Mouse (Mus musculus) embryonic stem cell, embryonic (primary cell): ENCODE data around the gene Cldn9.

Source experiments
- CTCF ChIA-PET, 4 experiments: fragments of 300-600 bp in 2 of 4; fragments of 350-600 bp in 2 of 4; sonication (Branson Sonifier 250); formaldehyde crosslinking; loops; one replicate each; lab custom pipeline; 2022; ENCODE audit warnings: inconsistent platforms in 2 of 4; lab: Charles Lee
- POLR2A ChIA-PET, 4 experiments: fragments of 300-600 bp in 2 of 4; fragments of 350-600 bp in 2 of 4; sonication (Branson Sonifier 250); formaldehyde crosslinking; loops; one replicate each; lab custom pipeline; 2022; ENCODE audit warnings: antibody characterized with exemption in 4 of 4, inconsistent platforms in 1 of 4; lab: Charles Lee

Gene Cldn9

DNA sequence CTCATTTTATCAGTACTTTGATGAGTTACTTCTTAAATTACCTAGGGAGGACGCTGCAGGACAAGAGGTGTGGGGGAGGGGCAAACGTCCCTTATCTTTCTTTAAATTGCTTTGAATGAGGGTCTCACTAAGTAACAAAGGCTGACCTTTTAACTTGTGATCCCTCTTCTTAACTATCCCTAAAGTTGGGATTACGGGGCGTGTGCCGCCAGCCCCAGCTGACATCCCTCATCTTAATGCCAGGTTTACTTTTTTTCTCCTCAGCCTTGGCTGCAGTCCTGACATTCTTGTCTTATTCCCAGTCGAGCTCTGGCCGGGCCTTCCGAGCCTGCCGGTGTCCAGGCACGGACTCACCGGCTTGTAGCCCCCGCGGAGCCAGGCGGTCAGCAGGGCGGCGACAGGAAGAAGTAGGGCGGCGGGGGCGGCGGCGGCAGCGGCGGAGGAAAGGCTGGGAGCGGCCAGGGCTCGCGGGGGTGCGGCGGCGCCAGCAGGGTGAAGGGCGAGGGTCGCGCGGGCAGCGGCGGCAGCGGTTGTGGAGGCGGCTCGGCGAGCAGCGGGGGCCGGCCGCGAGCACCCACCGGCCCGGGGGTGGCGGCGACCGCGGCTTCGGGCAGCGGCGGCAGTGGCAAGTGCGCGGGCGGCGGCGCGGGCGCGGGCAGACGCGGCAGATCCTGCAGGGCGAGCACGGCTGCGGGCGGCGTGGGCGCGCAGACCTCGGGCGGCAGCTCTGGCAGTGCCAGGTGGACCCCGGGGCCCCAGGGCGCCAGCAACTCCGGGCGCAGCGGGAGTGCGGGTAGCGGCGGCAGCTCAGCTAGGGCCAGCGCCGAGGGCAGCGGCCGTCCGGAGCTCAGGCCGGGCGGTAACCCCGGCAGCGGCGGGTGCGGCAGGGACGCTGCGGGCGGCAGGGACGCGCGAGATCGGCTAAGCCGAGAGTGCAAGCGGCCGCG, 15.6 kb upstream of the Cldn9 start:
- ChIA-PET CTCF (interaction anchor here (0.5 to 3.2 kb wide), 45 partner anchors 11 to 152 kb away, joined by 3 to 25 read pairs (median 5); partner anchors contain the start of genes Cldn9 (in 2 of the 4), 1520401A03Rik (in 1 of the 4), Bicdl2 (in 1 of the 4) and Cldn6 (in 1 of the 4)), POLR2A (interaction anchor here in 3 of 4 experiments (0.6 to 5.9 kb wide), 46 partner anchors 9 to 552 kb away, joined by 3 to 70 read pairs (median 4); partner anchors contain the start of genes Cldn9 (in 3 of the 3), Zscan10 (in 2 of the 3), 1520401A03Rik (in 1 of the 3) and Ccnf (in 1 of the 3))

GRCm38 (mm10) chr17:23695801-23696200, 12.0 kb upstream of the Cldn9 start:
- POLR2A ChIA-PET: interaction anchor here in 3 of 4 experiments (0.7 to 5.9 kb wide), 10 partner anchors 10 to 90 kb away, joined by 3 to 70 read pairs (median 6); partner anchors contain the start of genes Cldn9 (in 2 of the 3), Cldn6 (in 1 of the 3), Paqr4 (in 1 of the 3) and Pkmyt1 (in 1 of the 3)
- CTCF ChIA-PET: interaction anchor here in 2 of 4 experiments (0.5 to 2.2 kb wide), 5 partner anchors 10 to 347 kb away, joined by 3 to 17 read pairs (median 4); no protein-coding TSS in a partner anchor

DNA sequence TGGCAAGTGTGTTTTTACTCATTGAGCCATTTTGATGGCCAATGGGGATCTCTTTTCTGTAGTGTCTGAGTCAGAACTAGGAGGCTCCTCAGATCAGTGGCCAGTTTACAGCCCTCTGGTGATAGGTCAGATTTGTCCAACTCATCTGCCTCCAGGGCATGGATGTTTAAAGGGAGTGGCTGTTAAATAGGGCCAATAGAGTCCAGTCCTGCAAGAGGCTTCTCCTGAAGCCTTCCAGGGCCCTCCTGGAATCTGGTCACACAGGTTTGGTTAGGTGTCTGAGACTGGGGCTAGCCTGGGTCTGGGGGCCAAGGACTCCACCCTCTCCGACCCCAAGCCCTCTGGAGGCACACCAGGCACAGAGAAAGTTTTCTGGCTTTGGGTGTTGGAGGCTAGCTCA, 10.7 kb upstream of the Cldn9 start:
- ChIA-PET POLR2A (interaction anchor here in 2 of 4 experiments (1.2 to 2.4 kb wide), 7 partner anchors 10 to 49 kb away, joined by 3 to 9 read pairs (median 4); partner anchors contain the start of genes Cldn9 (in 2 of the 2) and Pkmyt1 (in 1 of the 2)), CTCF (interaction anchor here in 1 of 4 experiments (1.1 to 1.4 kb wide), 2 partner anchors 11 to 12 kb away, joined by 3 to 7 read pairs; no protein-coding TSS in a partner anchor)

DNA sequence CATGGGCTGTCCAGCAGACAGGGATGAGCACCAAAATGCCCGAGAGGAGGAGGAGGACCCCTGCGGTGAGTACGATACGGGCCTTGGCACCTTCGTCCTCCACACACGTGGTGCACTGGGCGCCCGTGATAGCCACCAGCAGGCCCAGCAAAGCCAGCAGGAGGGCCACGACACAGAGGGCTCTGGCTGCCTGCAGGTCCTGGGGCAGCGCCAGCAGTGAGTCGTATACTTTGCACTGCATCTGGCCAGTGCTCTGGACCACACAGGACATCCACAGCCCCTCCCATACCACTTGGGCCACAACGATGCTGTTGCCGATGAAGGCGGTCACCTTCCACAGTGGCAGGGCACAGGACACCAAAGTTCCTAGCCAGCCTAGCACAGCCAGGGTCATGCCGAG, 600 bp downstream of the Cldn9 start:
- POLR2A ChIA-PET: interaction anchor here in 3 of 4 experiments (0.5 to 5.3 kb wide), 16 partner anchors 9 to 120 kb away, joined by 3 to 70 read pairs (median 4); partner anchors contain the start of gene Pkmyt1 (in 1 of the 3)

DNA sequence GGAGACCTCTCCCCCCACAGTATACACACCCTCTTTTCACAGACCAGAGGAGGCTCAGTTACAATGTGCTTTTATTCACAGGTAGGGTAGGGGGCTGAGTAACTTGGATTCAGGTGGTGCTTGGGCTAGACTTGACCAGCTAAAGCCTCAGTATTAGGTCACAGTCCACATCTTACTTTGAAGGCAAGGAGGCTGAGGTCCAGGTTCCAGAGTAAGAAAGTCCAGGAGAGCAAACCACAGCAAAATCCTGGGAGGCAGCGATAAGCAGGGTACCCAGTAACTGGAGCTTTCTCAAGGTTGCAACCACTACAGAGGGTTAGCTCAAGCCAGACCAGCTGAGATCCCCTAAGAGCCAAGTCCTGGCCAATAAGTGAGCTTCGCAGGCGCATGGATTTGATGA, 1.3 kb downstream of the Cldn9 start:
- ChIA-PET CTCF (interaction anchor here in 3 of 4 experiments (0.9 to 3.9 kb wide), 7 partner anchors 15 to 79 kb away, joined by 3 to 15 read pairs (median 5); no protein-coding TSS in a partner anchor), POLR2A (interaction anchor here in 3 of 4 experiments (0.5 to 5.3 kb wide), 14 partner anchors 8 to 120 kb away, joined by 3 to 70 read pairs (median 4); partner anchors contain the start of gene Pkmyt1 (in 1 of the 3))

More for the DNA sequence above, 600 bp downstream of the Cldn9 start:
- CTCF ChIA-PET: interaction anchor here in 3 of 4 experiments (0.7 to 3.9 kb wide), 10 partner anchors 11 to 161 kb away, joined by 3 to 15 read pairs (median 4); partner anchors contain the start of genes Prss32 (in 1 of the 3) and Prss41 (in 1 of the 3)

DNA sequence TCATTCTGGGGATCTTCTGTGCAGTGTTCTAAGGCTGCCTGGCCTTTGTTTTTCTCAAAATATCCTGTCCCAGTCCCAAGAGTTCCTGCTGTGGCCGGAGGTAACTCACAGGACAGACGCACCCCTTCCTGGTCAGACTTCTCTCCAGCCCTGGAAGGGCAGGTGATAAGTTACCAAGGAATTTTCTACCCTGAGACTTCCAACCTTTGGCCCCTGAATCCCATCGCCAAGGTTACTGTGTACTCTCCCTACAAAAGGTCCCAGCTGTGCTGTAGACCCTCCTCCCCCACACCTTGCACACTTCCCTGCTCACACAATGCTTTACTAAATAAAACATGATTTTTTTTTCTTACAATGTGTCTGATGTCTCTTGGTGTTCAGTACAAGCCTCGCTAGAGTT, 1.7 kb downstream of the Cldn9 start:
- ChIA-PET POLR2A (interaction anchor here in 3 of 4 experiments (0.6 to 5.3 kb wide), 16 partner anchors 8 to 121 kb away, joined by 3 to 70 read pairs (median 4); partner anchors contain the start of gene Pkmyt1 (in 1 of the 3)), CTCF (interaction anchor here in 3 of 4 experiments (0.9 to 1.4 kb wide), 6 partner anchors 14 to 78 kb away, joined by 3 to 7 read pairs (median 4); no protein-coding TSS in a partner anchor)

DNA sequence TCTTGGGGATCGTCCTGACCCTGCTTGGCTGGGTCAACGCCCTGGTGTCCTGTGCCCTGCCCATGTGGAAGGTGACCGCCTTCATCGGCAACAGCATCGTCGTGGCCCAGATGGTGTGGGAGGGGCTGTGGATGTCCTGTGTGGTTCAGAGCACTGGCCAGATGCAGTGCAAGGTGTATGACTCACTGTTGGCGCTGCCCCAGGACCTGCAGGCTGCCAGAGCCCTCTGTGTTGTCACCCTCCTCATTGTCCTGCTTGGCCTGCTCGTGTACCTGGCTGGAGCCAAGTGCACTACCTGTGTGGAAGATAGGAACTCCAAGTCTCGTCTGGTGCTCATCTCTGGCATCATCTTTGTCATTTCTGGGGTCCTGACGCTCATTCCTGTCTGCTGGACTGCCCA, 2.7 kb downstream of the Cldn9 start:
- POLR2A ChIA-PET: interaction anchor here in 3 of 4 experiments (0.9 to 5.3 kb wide), 7 partner anchors 13 to 78 kb away, joined by 3 to 70 read pairs (median 4); no protein-coding TSS in a partner anchor
- CTCF ChIA-PET: no interaction called here

DNA sequence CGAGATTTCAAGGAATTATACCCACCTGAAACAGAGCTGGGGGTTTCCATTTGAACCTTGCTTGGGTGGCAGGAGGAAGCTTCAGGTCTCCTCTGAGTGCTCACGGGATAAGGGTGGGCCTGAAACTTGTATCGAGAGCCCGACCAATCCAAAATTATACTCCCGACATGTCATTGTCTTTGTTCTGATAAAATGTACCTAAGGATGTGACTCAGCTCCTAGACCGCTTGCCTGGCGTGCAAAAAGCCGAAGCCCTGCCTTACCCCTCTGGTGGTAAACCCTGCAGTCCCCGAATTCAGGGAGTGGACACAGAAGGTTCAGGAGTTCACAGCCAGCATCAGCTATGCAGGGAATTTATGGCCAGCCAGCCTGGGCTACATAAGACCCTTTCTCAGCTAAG, 3.5 kb downstream of the Cldn9 start:
- POLR2A ChIA-PET: interaction anchor here in 3 of 4 experiments (0.5 to 2.2 kb wide), 17 partner anchors 12 to 79 kb away, joined by 3 to 13 read pairs (median 3); no protein-coding TSS in a partner anchor
- CTCF ChIA-PET: interaction anchor here in 2 of 4 experiments (0.7 to 1.7 kb wide), 5 partner anchors 20 to 66 kb away, joined by 3 to 6 read pairs (median 4); partner anchors contain the start of gene Mmp25 (in 1 of the 2)

DNA sequence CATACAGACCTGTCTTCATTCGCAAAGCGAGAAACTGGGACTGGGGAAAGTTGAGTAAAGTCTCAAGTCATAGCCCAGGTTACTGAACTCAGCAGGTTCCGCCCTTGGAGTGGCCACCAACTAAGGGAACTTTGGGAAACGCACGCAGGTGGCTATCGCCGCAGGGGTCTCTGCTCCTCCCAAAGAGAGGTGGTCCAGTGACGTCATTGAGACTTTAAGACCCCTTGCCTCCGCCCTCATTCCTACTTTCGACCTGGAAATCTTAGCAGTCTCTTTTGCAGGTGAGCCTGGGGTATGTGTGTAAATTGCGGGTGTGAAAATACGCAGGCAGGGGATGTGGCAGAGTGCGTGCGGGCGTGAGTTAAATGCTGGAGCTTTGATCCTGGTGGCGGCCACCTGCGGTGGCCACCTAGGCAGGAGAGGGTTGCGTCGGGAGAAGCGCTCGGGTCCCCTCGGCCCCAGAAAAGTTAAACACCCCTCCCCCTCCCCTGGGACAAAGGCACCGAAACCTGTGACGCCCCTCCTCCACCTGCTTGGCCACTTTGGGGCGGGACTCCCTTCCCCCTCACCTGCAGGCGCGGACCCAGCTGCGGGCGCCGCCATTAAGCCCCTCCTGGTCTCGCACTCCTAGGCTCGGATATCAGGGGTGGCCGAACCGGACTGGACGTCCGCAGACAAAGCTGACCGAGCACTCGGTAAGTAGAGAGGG, 4.5 kb downstream of the Cldn9 start, which contains the start of gene Cldn6:
Gene Cldn6, plus strand, starts transcription at position 123 of the 709 bp plus-strand sequence.
- POLR2A ChIA-PET: interaction anchor here (0.7 to 2.2 kb wide), 13 partner anchors 11 to 572 kb away, joined by 3 to 13 read pairs (median 3); partner anchors contain the start of gene Ccnf (in 1 of the 4)
- CTCF ChIA-PET: interaction anchor here in 2 of 4 experiments (1.1 to 1.7 kb wide), 4 partner anchors 15 to 27 kb away, joined by 3 to 6 read pairs (median 4); no protein-coding TSS in a partner anchor

- CTCF ChIA-PET: interaction anchor here in 1 of 4 experiments (0.6 kb wide), 1 partner anchor 33 kb away, joined by 3 read pairs; no protein-coding TSS in a partner anchor
- POLR2A ChIA-PET: interaction anchor here in 3 of 4 experiments (1.1 to 1.6 kb wide), 4 partner anchors 9 to 48 kb away, joined by 3 to 5 read pairs (median 4); no protein-coding TSS in a partner anchor
These were observed 6.6 kb downstream of the Cldn9 start, which contains the start of gene Tnfrsf12a for GRCm38 (mm10) chr17:23677236-23677679. TSS of gene Tnfrsf12a (minus strand) at chr17:23677468.

DNA sequence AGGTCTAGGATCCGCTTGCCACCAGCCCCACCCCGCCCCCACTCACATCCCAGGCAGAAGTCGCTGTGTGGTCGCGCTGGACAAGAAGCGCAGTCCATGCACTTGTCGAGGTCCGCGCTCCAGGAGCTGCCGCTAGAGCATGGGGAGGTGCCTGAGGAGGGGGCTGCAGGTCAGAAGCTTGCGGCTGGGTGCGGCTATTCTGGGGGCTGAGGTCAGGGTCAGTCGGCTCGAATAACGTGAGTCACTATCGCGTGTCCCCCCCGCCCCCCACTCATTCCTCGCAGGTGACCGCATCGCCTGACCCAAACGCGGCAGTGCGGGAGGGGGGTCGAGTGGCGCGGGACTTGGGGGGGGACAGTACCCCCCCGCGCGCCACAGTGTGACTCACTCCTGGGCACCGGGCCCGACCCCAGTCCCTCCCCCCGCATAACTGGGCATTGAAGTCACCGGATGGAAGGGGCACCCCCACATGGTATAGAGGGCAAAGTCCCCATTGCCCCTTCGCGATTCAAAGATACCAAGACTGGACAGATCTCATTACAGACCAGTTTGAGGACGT, 7.3 kb downstream of the Cldn9 start:
- ChIA-PET CTCF (interaction anchor here (0.5 to 3.1 kb wide), 12 partner anchors 12 to 1372 kb away, joined by 3 to 12 read pairs (median 3); partner anchors contain the start of gene Abca3 (in 1 of the 4)), POLR2A (interaction anchor here in 3 of 4 experiments (0.9 to 2.2 kb wide), 12 partner anchors 9 to 126 kb away, joined by 3 to 9 read pairs (median 4); partner anchors contain the start of gene Zfp13 (in 1 of the 3))

DNA sequence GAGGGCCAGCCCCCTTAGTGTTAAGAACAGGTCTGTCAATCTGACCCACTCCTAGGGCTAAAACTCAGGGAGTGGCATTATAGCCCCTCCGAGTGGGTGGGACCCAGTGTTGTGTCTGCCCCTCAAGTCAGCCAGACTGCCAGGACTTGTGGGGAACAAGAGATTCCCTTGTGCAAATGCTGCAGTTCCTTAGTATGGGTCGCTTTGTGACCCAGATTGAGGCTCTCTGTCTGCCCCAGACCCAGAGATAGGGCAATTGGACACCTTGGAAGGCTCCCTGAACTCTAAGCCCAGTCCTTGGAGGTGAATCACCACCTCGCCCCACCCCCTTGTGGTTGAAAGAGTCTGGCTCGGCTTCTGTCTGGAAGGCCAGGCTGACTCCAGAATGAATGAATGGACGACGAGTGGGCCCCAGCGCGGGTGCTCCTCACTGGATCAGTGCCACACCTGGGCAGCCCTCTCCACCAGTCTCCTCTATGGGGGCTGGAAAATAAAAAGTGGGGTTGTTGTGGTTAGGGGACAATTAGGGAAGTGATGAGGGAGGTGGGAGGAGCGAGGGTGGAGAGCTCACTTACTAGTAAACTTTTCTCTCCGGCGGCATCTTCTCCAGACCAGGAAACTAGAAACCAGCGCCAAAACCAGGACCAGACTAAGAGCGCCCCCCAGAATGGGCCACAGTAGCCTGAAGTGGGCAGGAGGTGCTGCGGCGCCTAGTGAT, 8.1 kb downstream of the Cldn9 start:
- ChIA-PET CTCF (interaction anchor here (0.6 to 3.1 kb wide), 13 partner anchors 11 to 1371 kb away, joined by 3 to 12 read pairs (median 3); partner anchors contain the start of gene Abca3 (in 1 of the 4)), POLR2A (interaction anchor here in 3 of 4 experiments (0.6 to 2.5 kb wide), 15 partner anchors 8 to 127 kb away, joined by 3 to 11 read pairs (median 5); partner anchors contain the start of genes Paqr4 (in 1 of the 3) and Zfp13 (in 1 of the 3))

GRCm38 (mm10) chr17:23675127-23675526, 8.7 kb downstream of the Cldn9 start:
- ChIA-PET POLR2A (interaction anchor here in 2 of 4 experiments (0.7 to 2.5 kb wide), 14 partner anchors 8 to 128 kb away, joined by 3 to 11 read pairs (median 5); partner anchors contain the start of genes Mmp25 (in 1 of the 2) and Paqr4 (in 1 of the 2)), CTCF (interaction anchor here in 1 of 4 experiments (1.0 to 3.1 kb wide), 5 partner anchors 10 to 72 kb away, joined by 3 to 12 read pairs (median 4); partner anchors contain the start of gene Bicdl2)

GRCm38 (mm10) chr17:23674271-23674952, 9.4 kb downstream of the Cldn9 start:
- ChIA-PET POLR2A (interaction anchor here in 2 of 4 experiments (0.6 to 2.5 kb wide), 17 partner anchors 8 to 481 kb away, joined by 3 to 11 read pairs (median 4); partner anchors contain the start of genes Mmp25 (in 1 of the 2), Zfp213 (in 1 of the 2) and Zfp40 (in 1 of the 2)), CTCF (interaction anchor here in 1 of 4 experiments (0.7 to 3.1 kb wide), 6 partner anchors 9 to 73 kb away, joined by 3 to 12 read pairs (median 4); partner anchors contain the start of genes Bicdl2 and Zscan10)
